Mouse (Mus musculus): ENCODE results near the gene Hoxb1. TPM values are rescaled to one million over a fixed set of nuclear protein-coding genes. Genes with fewer than 3 reads are reported as not detected.

Gene Hoxb1
- polyA plus RNA-seq, 1 experiment: not detected

DNA sequence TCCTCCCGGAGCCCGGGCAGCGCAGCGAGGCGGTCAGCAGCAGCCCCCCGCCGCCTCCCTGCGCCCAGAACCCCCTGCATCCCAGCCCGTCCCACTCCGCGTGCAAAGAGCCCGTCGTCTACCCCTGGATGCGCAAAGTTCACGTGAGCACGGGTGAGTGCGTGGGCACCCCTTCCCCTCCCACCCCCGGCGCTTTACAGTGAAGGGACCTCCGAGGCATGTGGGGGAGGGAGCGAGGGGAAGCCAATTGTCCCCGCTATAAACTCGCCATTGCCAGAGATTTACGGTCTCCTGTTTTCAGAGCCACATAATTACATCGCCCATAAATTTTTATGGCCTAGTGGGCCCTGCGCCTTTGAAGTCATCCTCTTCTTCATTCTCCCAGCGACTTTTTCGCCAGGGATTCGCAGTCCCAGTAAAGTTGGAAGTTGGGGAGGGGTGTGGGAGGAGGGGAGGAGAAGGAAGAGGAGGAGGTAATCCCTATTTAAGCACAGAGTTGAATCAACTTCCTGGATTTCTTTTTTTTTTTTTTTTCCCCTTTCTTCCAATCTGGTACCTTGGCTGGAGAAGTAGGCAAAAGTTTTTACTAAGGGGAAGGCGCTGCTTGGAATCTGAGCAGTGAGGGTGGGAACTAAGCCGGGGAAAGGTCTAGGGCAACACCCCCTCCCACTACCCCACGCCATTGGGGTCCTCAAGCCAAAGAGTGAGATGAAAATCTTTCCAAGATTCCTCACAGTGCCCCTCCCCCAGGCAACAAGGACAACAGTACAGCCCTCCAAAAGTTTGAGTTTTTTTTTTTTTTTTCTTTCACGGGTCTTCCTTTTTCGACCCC lies 46.3 kb upstream of the Hoxb1 start:
- Histone ChIP-seq H3K79me2 (ENCODE audit: control insufficient read depth, insufficient read depth) (no peaks in the 10 kb centered on the region), H3K79me3 (ENCODE audit: low read depth) (no peaks in the 10 kb centered on the region), H3K27me3 (ENCODE audit: control insufficient read depth, insufficient read depth, insufficient read length) (peaks cover 73% of the 10 kb centered on the region), H3ac (ENCODE audit: control insufficient read depth, insufficient read length, low read depth) (no peak overlapping the region), H3K4me3 (ENCODE audit: insufficient read depth, poor library complexity, severe bottlenecking) (no peak overlapping the region), H3K36me3 (ENCODE audit: control insufficient read depth, insufficient read depth) (no peaks in the 10 kb centered on the region)
- no peak for TF ChIP-seq MYOD1 (IDR thresholded peaks at IDR 0.05; ENCODE audit: control insufficient read depth, insufficient read length, low read depth)
- no peak for TF ChIP-seq FOSL1 (IDR thresholded peaks at IDR 0.05; ENCODE audit: insufficient read depth, low read length, poor library complexity, severe bottlenecking)
- TF ChIP-seq MYOG (IDR thresholded peaks at IDR 0.05; ENCODE audit: control insufficient read depth, extremely low read depth, insufficient read length): no peak
- no peak for TF ChIP-seq MAX (IDR thresholded peaks at IDR 0.05)

DNA sequence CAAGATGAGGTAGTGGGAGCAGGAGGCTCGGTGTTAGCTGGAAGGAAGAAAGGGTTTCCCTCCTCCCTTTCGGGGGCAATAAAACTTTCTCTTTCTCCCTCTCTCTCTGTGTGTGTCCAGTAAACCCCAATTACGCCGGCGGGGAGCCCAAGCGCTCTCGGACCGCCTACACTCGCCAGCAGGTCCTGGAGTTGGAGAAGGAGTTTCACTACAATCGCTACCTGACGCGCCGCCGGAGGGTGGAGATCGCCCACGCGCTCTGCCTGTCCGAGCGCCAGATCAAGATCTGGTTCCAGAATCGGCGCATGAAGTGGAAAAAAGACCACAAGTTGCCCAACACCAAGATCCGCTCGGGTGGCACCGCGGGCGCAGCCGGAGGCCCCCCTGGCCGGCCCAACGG lies 45.6 kb upstream of the Hoxb1 start:
- Histone ChIP-seq H3K36me3 (ENCODE audit: control insufficient read depth, insufficient read depth) (no peaks in the 10 kb centered on the region), H3K79me2 (ENCODE audit: control insufficient read depth, insufficient read depth) (no peaks in the 10 kb centered on the region), H3K27me3 (ENCODE audit: control insufficient read depth, insufficient read depth, insufficient read length) (peaks cover 70% of the 10 kb centered on the region), H3K79me3 (ENCODE audit: low read depth) (no peaks in the 10 kb centered on the region), H3K4me3 (ENCODE audit: insufficient read depth, poor library complexity, severe bottlenecking) (peak overlapping the region; percentile 6), H3ac (ENCODE audit: control insufficient read depth, insufficient read length, low read depth) (no peak overlapping the region)
- TF ChIP-seq CTCF (IDR thresholded peaks at IDR 0.05; ENCODE audit: control insufficient read depth, insufficient read depth, insufficient read length) (no peak), USF1 (IDR thresholded peaks at IDR 0.05; ENCODE audit: low read depth) (no peak), MAX (IDR thresholded peaks at IDR 0.05) (no peak), MYOD1 (IDR thresholded peaks at IDR 0.05; ENCODE audit: control insufficient read depth, insufficient read length, low read depth) (no peak), MYOG (IDR thresholded peaks at IDR 0.05; ENCODE audit: control insufficient read depth, extremely low read depth, insufficient read length) (no peak), CEBPB (IDR thresholded peaks at IDR 0.05; ENCODE audit: low read depth) (no peak), FOSL1 (IDR thresholded peaks at IDR 0.05; ENCODE audit: insufficient read depth, low read length, poor library complexity, severe bottlenecking) (no peak)

DNA sequence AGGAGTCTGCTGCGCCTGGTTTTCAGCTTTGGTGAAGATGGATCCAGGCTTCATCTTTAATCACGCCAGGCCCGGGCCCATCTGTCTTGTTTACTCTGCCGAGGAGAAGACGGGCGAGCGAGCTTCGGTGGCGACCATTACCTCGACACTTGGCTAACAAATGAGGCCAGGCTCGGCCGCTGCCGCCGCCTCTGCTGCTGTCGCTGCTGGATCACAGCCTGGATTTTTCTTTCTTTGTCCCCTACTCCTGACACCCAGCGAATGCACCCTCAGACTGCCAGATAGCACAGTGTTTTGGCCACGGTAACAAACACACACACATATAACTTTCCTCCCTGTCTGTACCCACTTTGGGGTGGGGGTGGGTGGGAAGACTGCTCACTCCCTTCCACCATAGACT lies 44.9 kb upstream of the Hoxb1 start:
- no peak overlapping the region for H3K4me3 ChIP-seq (ENCODE audit: insufficient read depth, poor library complexity, severe bottlenecking)
- no peaks in the 10 kb centered on the region for H3K79me2 ChIP-seq (ENCODE audit: control insufficient read depth, insufficient read depth)
- no peaks in the 10 kb centered on the region for H3K79me3 ChIP-seq (ENCODE audit: low read depth)
- no peak overlapping the region for H3ac ChIP-seq (ENCODE audit: control insufficient read depth, insufficient read length, low read depth)
- no peaks in the 10 kb centered on the region for H3K36me3 ChIP-seq (ENCODE audit: control insufficient read depth, insufficient read depth)
- H3K27me3 ChIP-seq (ENCODE audit: control insufficient read depth, insufficient read depth, insufficient read length): peaks cover 70% of the 10 kb centered on the region
- no peak for TF ChIP-seq MYOD1 (IDR thresholded peaks at IDR 0.05; ENCODE audit: control insufficient read depth, insufficient read length, low read depth)
- TF ChIP-seq MYOG (IDR thresholded peaks at IDR 0.05; ENCODE audit: control insufficient read depth, extremely low read depth, insufficient read length): no peak
- TF ChIP-seq CEBPB (IDR thresholded peaks at IDR 0.05; ENCODE audit: low read depth): no peak
- TF ChIP-seq FOSL1 (IDR thresholded peaks at IDR 0.05; ENCODE audit: insufficient read depth, low read length, poor library complexity, severe bottlenecking): no peak
- no peak for TF ChIP-seq MAX (IDR thresholded peaks at IDR 0.05)
- TF ChIP-seq CTCF (IDR thresholded peaks at IDR 0.05; ENCODE audit: control insufficient read depth, insufficient read depth, insufficient read length): no peak
- no peak for TF ChIP-seq USF1 (IDR thresholded peaks at IDR 0.05; ENCODE audit: low read depth)

DNA sequence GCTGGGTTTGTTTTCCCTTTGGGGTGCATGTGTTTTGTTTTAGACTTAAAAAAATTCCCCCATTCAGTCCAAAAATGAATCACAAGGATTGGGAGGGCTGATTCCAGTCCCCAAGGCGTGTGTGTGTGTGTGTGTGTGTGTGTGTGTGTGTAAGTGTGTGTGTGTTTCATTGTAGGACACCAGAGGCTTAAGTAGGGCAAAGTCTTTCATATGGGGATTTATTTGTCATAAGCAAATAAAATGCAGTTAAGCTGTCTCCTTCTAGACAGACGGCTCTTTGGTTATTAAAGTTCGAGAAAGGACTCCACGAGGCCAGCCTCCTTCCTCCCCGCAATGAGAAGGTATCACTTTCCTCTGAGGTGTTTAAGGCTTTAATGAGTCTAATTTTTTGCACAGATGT lies 43.7 kb upstream of the Hoxb1 start:
- no peaks in the 10 kb centered on the region for H3K79me2 ChIP-seq (ENCODE audit: control insufficient read depth, insufficient read depth)
- H3K79me3 ChIP-seq (ENCODE audit: low read depth): no peaks in the 10 kb centered on the region
- peaks cover 76% of the 10 kb centered on the region for H3K27me3 ChIP-seq (ENCODE audit: control insufficient read depth, insufficient read depth, insufficient read length)
- H3ac ChIP-seq (ENCODE audit: control insufficient read depth, insufficient read length, low read depth): no peak overlapping the region
- no peak for TF ChIP-seq CEBPB (IDR thresholded peaks at IDR 0.05; ENCODE audit: low read depth)
- TF ChIP-seq CTCF (IDR thresholded peaks at IDR 0.05; ENCODE audit: control insufficient read depth, insufficient read depth, insufficient read length): no peak
- TF ChIP-seq MAX (IDR thresholded peaks at IDR 0.05): no peak
- no peak for TF ChIP-seq MYOG (IDR thresholded peaks at IDR 0.05; ENCODE audit: control insufficient read depth, extremely low read depth, insufficient read length)
- TF ChIP-seq FOSL1 (IDR thresholded peaks at IDR 0.05; ENCODE audit: insufficient read depth, low read length, poor library complexity, severe bottlenecking): no peak
- no peak for TF ChIP-seq MYOD1 (IDR thresholded peaks at IDR 0.05; ENCODE audit: control insufficient read depth, insufficient read length, low read depth)
- TF ChIP-seq USF1 (IDR thresholded peaks at IDR 0.05; ENCODE audit: low read depth): no peak
- H3K36me3 ChIP-seq (ENCODE audit: control insufficient read depth, insufficient read depth): no peaks in the 10 kb centered on the region
- H3K4me3 ChIP-seq (ENCODE audit: insufficient read depth, poor library complexity, severe bottlenecking): no peak overlapping the region

DNA sequence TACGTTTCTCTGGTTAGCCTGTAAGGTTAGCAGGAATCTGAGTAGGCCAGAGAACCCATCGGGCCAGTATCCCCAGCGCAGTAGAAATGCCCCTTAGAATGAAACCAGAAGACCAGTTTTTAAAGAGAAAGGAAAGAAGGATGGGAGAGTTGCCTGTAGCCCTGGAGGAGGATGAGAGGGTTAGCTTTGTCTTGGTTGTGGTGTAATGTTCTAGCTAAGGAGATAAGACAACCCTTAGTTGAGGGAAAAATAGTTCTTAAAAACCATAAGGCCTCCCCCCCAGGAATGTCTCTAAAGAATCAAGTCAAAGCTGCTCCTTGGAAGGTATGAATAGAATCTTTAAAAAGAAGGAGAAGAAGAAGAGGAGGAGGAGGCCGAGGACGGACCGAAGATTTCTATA lies 42.8 kb upstream of the Hoxb1 start:
- no peaks in the 10 kb centered on the region for H3K36me3 ChIP-seq (ENCODE audit: control insufficient read depth, insufficient read depth)
- H3ac ChIP-seq (ENCODE audit: control insufficient read depth, insufficient read length, low read depth): no peak overlapping the region
- no peaks in the 10 kb centered on the region for H3K79me2 ChIP-seq (ENCODE audit: control insufficient read depth, insufficient read depth)
- H3K79me3 ChIP-seq (ENCODE audit: low read depth): no peaks in the 10 kb centered on the region
- H3K4me3 ChIP-seq (ENCODE audit: insufficient read depth, poor library complexity, severe bottlenecking): no peak overlapping the region
- H3K27me3 ChIP-seq (ENCODE audit: control insufficient read depth, insufficient read depth, insufficient read length): peaks cover 80% of the 10 kb centered on the region
- TF ChIP-seq MYOD1 (IDR thresholded peaks at IDR 0.05; ENCODE audit: control insufficient read depth, insufficient read length, low read depth) (no peak), FOSL1 (IDR thresholded peaks at IDR 0.05; ENCODE audit: insufficient read depth, low read length, poor library complexity, severe bottlenecking) (no peak), CTCF (IDR thresholded peaks at IDR 0.05; ENCODE audit: control insufficient read depth, insufficient read depth, insufficient read length) (no peak)

DNA sequence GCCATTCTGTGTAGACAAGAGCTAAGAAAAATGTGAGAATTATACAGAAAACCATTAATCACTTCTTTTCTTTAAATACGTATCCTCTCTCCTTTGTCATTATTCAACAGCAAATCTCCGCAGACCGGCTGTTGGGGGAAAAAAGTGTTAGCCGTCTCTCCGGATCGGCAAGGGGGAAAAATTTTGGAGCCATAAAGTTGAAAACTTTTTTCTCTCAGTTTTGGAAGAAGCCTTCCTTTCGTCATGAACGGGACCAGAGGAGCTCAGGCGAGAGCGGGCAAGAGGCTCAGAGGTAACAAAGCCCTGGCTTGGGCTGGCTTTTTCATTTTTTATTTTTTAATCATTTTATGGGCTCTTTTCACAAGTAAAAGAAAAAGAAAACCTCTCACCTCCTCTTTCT lies 42.4 kb upstream of the Hoxb1 start, which contains the start of gene Hoxb3:
Gene Hoxb3 (plus strand): TSS at position 173 of the 400 bp plus-strand sequence.
- Histone ChIP-seq H3K36me3 (ENCODE audit: control insufficient read depth, insufficient read depth) (no peaks in the 10 kb centered on the region), H3K4me3 (ENCODE audit: insufficient read depth, poor library complexity, severe bottlenecking) (no peak within 1 kb of the TSS), H3K27me3 (ENCODE audit: control insufficient read depth, insufficient read depth, insufficient read length) (peaks cover 79% of the 10 kb centered on the region), H3K79me3 (ENCODE audit: low read depth) (no peaks in the 10 kb centered on the region), H3ac (ENCODE audit: control insufficient read depth, insufficient read length, low read depth) (no peak within 1 kb of the TSS), H3K79me2 (ENCODE audit: control insufficient read depth, insufficient read depth) (no peaks in the 10 kb centered on the region)
- no peak for TF ChIP-seq USF1 (IDR thresholded peaks at IDR 0.05; ENCODE audit: low read depth)
- TF ChIP-seq CTCF (IDR thresholded peaks at IDR 0.05; ENCODE audit: control insufficient read depth, insufficient read depth, insufficient read length): no peak
- TF ChIP-seq MYOD1 (IDR thresholded peaks at IDR 0.05; ENCODE audit: control insufficient read depth, insufficient read length, low read depth): no peak
- no peak for TF ChIP-seq MAX (IDR thresholded peaks at IDR 0.05)
- TF ChIP-seq MYOG (IDR thresholded peaks at IDR 0.05; ENCODE audit: control insufficient read depth, extremely low read depth, insufficient read length): no peak
- TF ChIP-seq FOSL1 (IDR thresholded peaks at IDR 0.05; ENCODE audit: insufficient read depth, low read length, poor library complexity, severe bottlenecking): no peak
- no peak for TF ChIP-seq CEBPB (IDR thresholded peaks at IDR 0.05; ENCODE audit: low read depth)

Measured in C2C12 (cell line).